In genomic region chr16:24788973-24789372, GRCm38 (mm10) we compare ENCODE assay signal across 25 mouse cellular contexts.
"Had no signal": no experiment of that assay in that cellular context is flagged by ENCODE, and none has a peak within 500 bp of the region (broad histone marks: within the 10 kb centered on the region; RNA-seq: fewer than 3 reads in every experiment).

No protein-coding gene starts in this region.

- DNase-seq: heart, adult 18-20 months; heart, postnatal 10 days; heart, postnatal 4 days; kidney, adult 18-20 months; kidney, adult 8-10 months; kidney, postnatal 10 days; kidney, postnatal 25 days; kidney, postnatal 4 days; liver; liver, embryonic 13.5 days had no signal

- H3K36me3 ChIP-seq: heart, embryonic 12.5 days; hindbrain, embryonic 10.5 days; hindbrain, embryonic 12.5 days; intestine, embryonic 15.5 days; limb, embryonic 10.5 days; limb, embryonic 12.5 days; liver, embryonic 13.5 days; liver, embryonic 15.5 days had no signal

- H3K9ac ChIP-seq: heart, embryonic 12.5 days; hindbrain, embryonic 12.5 days; hindbrain, embryonic 14.5 days; intestine, embryonic 15.5 days; limb, embryonic 12.5 days; liver, embryonic 13.5 days; liver, embryonic 15.5 days had no signal

- H3K27ac ChIP-seq: hindbrain, embryonic 10.5 days; hindbrain, embryonic 12.5 days; hindbrain, embryonic 14.5 days; intestine, embryonic 15.5 days; layer of hippocampus, adult 2 months; left cerebral cortex, adult 2 months; limb, embryonic 10.5 days; limb, embryonic 12.5 days; liver, embryonic 13.5 days; liver, embryonic 15.5 days had no signal

- ATAC-seq: forebrain, embryonic 16.5 days; hindbrain, embryonic 16.5 days; inflammation-experienced regulatory T-cells, adult 6 months; intestine, embryonic 15.5 days; intestine, postnatal 0 days had no signal

- H3K27me3 ChIP-seq: heart, embryonic 12.5 days; hindbrain, embryonic 12.5 days; intestine, embryonic 15.5 days; limb, embryonic 12.5 days; liver, embryonic 13.5 days; liver, embryonic 15.5 days had no signal

- H3K4me1 ChIP-seq: hindbrain, embryonic 10.5 days; hindbrain, embryonic 12.5 days; intestine, embryonic 15.5 days; limb, embryonic 10.5 days; limb, embryonic 12.5 days; liver, embryonic 13.5 days; liver, embryonic 15.5 days had no signal

- H3K4me3 ChIP-seq: heart, embryonic 12.5 days; hindbrain, embryonic 10.5 days; hindbrain, embryonic 12.5 days; intestine, embryonic 15.5 days; layer of hippocampus, adult 2 months; left cerebral cortex, adult 2 months; limb, embryonic 10.5 days; limb, embryonic 12.5 days; liver, embryonic 13.5 days; liver, embryonic 15.5 days had no signal

- H3K9me3 ChIP-seq: heart, embryonic 12.5 days; hindbrain, embryonic 10.5 days; hindbrain, embryonic 12.5 days; intestine, embryonic 15.5 days; limb, embryonic 10.5 days; limb, embryonic 12.5 days; liver, embryonic 13.5 days; liver, embryonic 15.5 days had no signal

- H3K4me2 ChIP-seq: heart, embryonic 12.5 days; hindbrain, embryonic 12.5 days; hindbrain, embryonic 14.5 days; intestine, embryonic 15.5 days; limb, embryonic 12.5 days; liver, embryonic 11.5 days; liver, embryonic 13.5 days; liver, embryonic 15.5 days had no signal
